Mouse (Mus musculus): ENCODE data around the gene Rasgef1b.

DNA sequence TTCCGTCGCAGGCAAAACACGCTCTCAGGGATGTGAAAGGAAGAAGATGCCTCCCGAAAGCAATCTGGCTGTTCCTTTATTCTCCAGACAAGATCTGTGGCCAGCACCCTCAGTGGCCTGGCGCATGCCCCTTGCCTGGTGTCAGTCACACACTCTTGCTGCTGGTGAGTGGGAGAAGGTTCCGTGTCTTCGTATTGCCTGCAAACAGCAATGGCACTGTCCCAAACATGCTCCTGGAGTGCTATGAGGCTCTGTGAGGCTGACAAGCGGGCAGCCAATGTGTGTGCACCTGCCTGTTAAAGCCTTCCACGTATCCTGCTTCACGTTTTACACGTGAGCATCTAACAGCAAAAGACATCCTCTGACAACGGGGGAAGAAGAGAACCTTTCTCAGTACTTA, 25.0 kb upstream of the Rasgef1b start:
- TF ChIP-seq CTCF (IDR thresholded peaks at IDR 0.05; ENCODE audit: borderline replicate concordance, control insufficient read depth, extremely low read depth, insufficient read depth, low read length, poor library complexity) (no peak), POLR2A (IDR thresholded peaks at IDR 0.05; ENCODE audit: control insufficient read depth, extremely low read depth, insufficient read depth, low read length, poor library complexity) (no peak)
